Mouse (Mus musculus): Measurements from ENCODE around the gene Car12. TPM values are rescaled to one million over a fixed set of nuclear protein-coding genes. Genes with fewer than 3 reads are reported as not detected.

Gene Car12
- polyA plus RNA-seq, 1 experiment from 2014 or later: 1.1 TPM

- WGBS: 84% methylated on average over 2 of the region's 2 CpGs
- Histone ChIP-seq H3K4me2 (replicated peaks) (no peak overlapping the region), H3K9me3 (no peaks in the 10 kb centered on the region; the same call in 1 of the 2 replicates), H3K27me3 (no peaks in the 10 kb centered on the region), H3K36me3 (no peaks in the 10 kb centered on the region), H3K9ac (replicated peaks) (no peak overlapping the region), H3K4me3 (replicated peaks) (no peak overlapping the region), H3K4me1 (replicated peaks) (no peaks in the 10 kb centered on the region), H3K27ac (no peak overlapping the region)
- no peak for ATAC-seq
Observed at GRCm38 (mm10) chr9:66687713-66688112, 25.8 kb upstream of the Car12 start.

DNA sequence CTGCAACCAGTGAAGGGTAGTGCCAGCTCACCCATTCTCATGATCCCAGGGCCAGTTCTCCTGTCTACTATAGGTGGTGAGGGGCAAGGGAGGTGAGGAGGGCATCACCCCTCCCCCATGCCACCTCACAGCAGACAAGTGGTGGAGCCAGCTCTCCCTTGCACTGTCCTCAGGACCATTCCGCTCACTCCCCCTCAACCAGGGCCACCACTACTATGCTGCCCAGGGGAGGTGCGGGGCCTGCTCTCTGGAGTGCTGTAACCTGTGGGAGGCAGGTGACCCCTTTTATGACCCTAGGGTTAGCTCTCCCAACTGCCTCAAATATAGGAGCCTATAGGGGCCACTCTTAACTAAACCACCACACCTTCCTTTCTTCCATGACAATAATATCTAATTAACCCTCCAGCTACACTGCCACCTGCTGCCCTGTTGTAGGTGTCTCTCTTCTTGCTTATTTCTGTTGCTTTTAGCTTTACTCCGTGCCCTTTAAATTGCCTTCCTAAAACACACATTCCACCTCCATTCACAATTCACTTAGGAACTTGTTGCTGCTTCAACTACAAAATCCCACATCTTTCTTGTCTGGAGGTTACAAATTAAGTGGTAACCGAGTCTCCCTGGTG is 21.7 kb upstream of the Car12 start:
- Histone ChIP-seq H3K4me2 (replicated peaks) (no peak overlapping the region), H3K27ac (no peak overlapping the region), H3K9ac (replicated peaks) (no peak overlapping the region), H3K4me1 (replicated peaks) (no peaks in the 10 kb centered on the region), H3K9me3 (no peaks in the 10 kb centered on the region), H3K27me3 (no peaks in the 10 kb centered on the region), H3K4me3 (replicated peaks) (no peak overlapping the region), H3K36me3 (no peaks in the 10 kb centered on the region)
- ATAC-seq: no peak
- WGBS: 82% methylated on average over 4 of the region's 4 CpGs

GRCm38 (mm10) chr9:66697355-66698140 is 15.9 kb upstream of the Car12 start:
- ATAC-seq: no peak

DNA sequence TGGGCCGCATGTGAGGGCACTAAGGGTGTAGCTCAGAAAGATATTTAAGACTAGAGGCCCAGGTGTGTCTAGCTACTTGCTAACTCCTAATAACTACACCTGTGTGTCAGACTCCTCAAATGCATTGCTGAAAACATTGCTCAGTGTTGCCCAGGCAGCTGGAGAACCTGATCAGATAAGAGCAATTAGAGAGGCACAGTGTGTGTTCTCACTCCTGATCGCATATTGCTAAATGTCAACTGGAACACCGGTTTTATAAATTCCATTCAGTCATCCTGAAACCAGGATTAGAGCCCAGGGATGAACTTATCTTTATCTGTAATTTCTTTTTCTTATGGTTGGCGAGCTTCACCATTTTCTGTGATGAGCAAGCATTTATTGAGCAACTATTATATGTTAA is 13.7 kb upstream of the Car12 start:
- no peak overlapping the region for H3K9ac ChIP-seq (replicated peaks)
- WGBS: 92% methylated on average over 4 of the region's 4 CpGs
- H3K27ac ChIP-seq: no peak overlapping the region
- no peaks in the 10 kb centered on the region for H3K27me3 ChIP-seq
- no peaks in the 10 kb centered on the region for H3K9me3 ChIP-seq
- no peak overlapping the region for H3K4me3 ChIP-seq (replicated peaks)
- no peaks in the 10 kb centered on the region for H3K36me3 ChIP-seq
- peaks cover 6% of the 10 kb centered on the region for H3K4me1 ChIP-seq (replicated peaks)
- no peak overlapping the region for H3K4me2 ChIP-seq (replicated peaks)
- no peak for ATAC-seq

More at GRCm38 (mm10) chr9:66697355-66698140, 15.9 kb upstream of the Car12 start:
- no peak overlapping the region for H3K4me3 ChIP-seq (replicated peaks)
- 81% methylated on average over 7 of the region's 7 CpGs for WGBS
- H3K27me3 ChIP-seq: no peaks in the 10 kb centered on the region
- no peak overlapping the region for H3K27ac ChIP-seq
- H3K4me2 ChIP-seq (replicated peaks): no peak overlapping the region
- H3K9me3 ChIP-seq: no peaks in the 10 kb centered on the region
- H3K36me3 ChIP-seq: no peaks in the 10 kb centered on the region
- H3K4me1 ChIP-seq (replicated peaks): peaks cover 6% of the 10 kb centered on the region
- H3K9ac ChIP-seq (replicated peaks): no peak overlapping the region

DNA sequence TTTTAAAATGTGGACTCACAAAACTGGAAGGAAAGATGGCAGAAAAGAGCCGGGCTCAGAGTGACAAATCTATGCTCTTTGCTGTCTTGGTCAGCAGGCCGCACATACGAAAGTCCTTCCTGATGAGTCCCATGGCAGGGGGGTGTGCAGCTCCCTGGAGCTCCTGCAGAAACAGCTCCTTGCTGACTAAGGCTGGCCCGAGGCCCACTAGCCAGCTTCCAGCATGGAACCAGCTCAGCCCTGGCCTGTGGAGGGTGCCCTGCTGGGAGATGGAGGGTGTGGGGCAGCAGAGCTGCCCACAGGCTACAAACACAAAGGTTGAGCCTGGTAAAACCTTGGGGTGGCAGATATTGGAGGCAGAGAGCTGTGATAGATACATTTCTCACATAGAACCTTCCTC is 10.5 kb upstream of the Car12 start:
- H3K36me3 ChIP-seq: no peaks in the 10 kb centered on the region
- no peak overlapping the region for H3K4me3 ChIP-seq (replicated peaks)
- H3K27me3 ChIP-seq: no peaks in the 10 kb centered on the region
- no peaks in the 10 kb centered on the region for H3K9me3 ChIP-seq
- peaks cover 8% of the 10 kb centered on the region for H3K4me1 ChIP-seq (replicated peaks)
- no peak overlapping the region for H3K9ac ChIP-seq (replicated peaks)
- ATAC-seq: no peak
- H3K4me2 ChIP-seq (replicated peaks): no peak overlapping the region
- H3K27ac ChIP-seq: no peak overlapping the region
- 87% methylated on average over 4 of the region's 4 CpGs for WGBS

DNA sequence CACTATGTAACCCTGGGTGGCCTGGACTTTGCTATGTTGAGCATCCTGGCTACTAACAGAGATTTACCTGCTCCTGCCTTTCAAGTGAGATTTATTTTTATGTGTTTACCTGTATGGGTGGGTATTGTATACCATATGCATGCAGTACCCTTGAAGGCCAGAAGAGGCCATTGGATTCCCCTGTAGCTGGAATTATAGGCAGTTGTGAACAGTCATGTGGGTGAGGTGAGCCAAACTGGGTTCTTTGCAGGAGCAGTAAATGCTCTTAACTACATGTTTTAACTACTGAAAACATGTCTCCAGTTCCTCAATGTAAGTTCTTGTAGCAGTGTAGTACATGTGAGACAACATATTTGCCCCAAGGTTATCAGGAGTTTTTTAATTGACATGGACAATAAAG is 8.1 kb upstream of the Car12 start:
- Histone ChIP-seq H3K27me3 (peaks cover 7% of the 10 kb centered on the region; the same call in 1 of the 2 replicates), H3K4me2 (replicated peaks) (no peak overlapping the region), H3K27ac (no peak overlapping the region), H3K9ac (replicated peaks) (no peak overlapping the region), H3K9me3 (no peaks in the 10 kb centered on the region), H3K4me1 (replicated peaks) (peaks cover 22% of the 10 kb centered on the region), H3K4me3 (replicated peaks) (no peak overlapping the region), H3K36me3 (no peaks in the 10 kb centered on the region)
- ATAC-seq: no peak

GRCm38 (mm10) chr9:66705766-66706165 is 7.7 kb upstream of the Car12 start:
- Histone ChIP-seq H3K4me3 (replicated peaks) (no peak overlapping the region), H3K27me3 (peaks cover 7% of the 10 kb centered on the region; the same call in 1 of the 2 replicates), H3K4me2 (replicated peaks) (no peak overlapping the region), H3K9me3 (no peaks in the 10 kb centered on the region), H3K27ac (no peak overlapping the region), H3K9ac (replicated peaks) (no peak overlapping the region), H3K4me1 (replicated peaks) (peaks cover 22% of the 10 kb centered on the region), H3K36me3 (no peaks in the 10 kb centered on the region)
- 56% methylated on average over 2 of the region's 2 CpGs for WGBS
- no peak for ATAC-seq

DNA sequence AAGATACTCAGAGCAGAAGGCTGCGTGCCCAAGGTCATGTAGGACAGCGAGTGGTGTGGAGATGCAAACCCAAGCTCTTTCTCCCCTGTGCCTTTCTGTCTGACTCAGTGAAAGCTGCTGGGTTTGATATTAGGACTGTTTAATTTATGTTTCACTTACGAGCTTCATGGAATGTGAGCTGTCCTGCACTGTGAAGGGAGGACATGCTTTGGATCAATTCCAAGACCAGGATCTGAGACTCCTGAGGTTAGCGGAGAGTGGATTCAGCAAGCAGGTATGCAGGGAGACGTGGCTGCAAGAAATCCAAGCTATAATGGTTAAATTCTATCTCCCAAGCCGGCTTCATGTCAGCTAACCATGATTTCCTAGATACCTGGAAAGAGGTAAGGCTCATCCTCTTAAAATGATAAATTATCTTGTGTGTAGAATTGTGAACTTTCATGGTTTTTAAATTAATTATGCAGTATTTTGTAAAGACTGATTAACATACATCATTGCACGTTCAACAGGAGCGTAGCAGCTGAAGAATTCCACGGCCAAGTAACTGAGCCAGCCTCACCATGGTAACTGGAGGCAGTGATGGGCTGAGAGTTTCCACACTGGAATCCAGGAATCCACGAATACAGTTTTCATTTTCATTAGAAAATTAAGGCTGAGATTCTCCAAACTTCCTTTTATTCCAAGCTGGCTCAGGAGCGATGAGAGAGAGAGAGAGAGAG is 5.3 kb upstream of the Car12 start:
- H3K27me3 ChIP-seq: peaks cover 20% of the 10 kb centered on the region
- H3K9ac ChIP-seq (replicated peaks): no peak overlapping the region
- no peaks in the 10 kb centered on the region for H3K36me3 ChIP-seq
- no peak for ATAC-seq
- H3K27ac ChIP-seq: no peak overlapping the region
- H3K4me2 ChIP-seq (replicated peaks): no peak overlapping the region
- WGBS: 49% methylated on average over 11 of the region's 11 CpGs
- H3K4me3 ChIP-seq (replicated peaks): no peak overlapping the region
- no peaks in the 10 kb centered on the region for H3K9me3 ChIP-seq
- H3K4me1 ChIP-seq (replicated peaks): peaks cover 16% of the 10 kb centered on the region

- H3K4me3 ChIP-seq (replicated peaks): no peak overlapping the region
- no peak for ATAC-seq
- WGBS: 59% methylated on average over 12 of the region's 12 CpGs
- peaks cover 23% of the 10 kb centered on the region for H3K4me1 ChIP-seq (replicated peaks)
- H3K9ac ChIP-seq (replicated peaks): no peak overlapping the region
- H3K4me2 ChIP-seq (replicated peaks): no peak overlapping the region
- no peaks in the 10 kb centered on the region for H3K9me3 ChIP-seq
- H3K27me3 ChIP-seq: peaks cover 24% of the 10 kb centered on the region
- no peaks in the 10 kb centered on the region for H3K36me3 ChIP-seq
- H3K27ac ChIP-seq: no peak overlapping the region
Observed at GRCm38 (mm10) chr9:66708816-66709555, 4.5 kb upstream of the Car12 start.

GRCm38 (mm10) chr9:66710626-66711025 is 2.9 kb upstream of the Car12 start:
- ATAC-seq: no peak
- no peak overlapping the region for H3K4me2 ChIP-seq (replicated peaks)
- peaks cover 41% of the 10 kb centered on the region for H3K27me3 ChIP-seq
- 83% methylated on average over 6 of the region's 6 CpGs for WGBS
- H3K4me1 ChIP-seq (replicated peaks): peaks cover 31% of the 10 kb centered on the region
- H3K27ac ChIP-seq: no peak overlapping the region
- no peaks in the 10 kb centered on the region for H3K9me3 ChIP-seq
- no peaks in the 10 kb centered on the region for H3K36me3 ChIP-seq
- no peak overlapping the region for H3K9ac ChIP-seq (replicated peaks)
- H3K4me3 ChIP-seq (replicated peaks): no peak overlapping the region

- Histone ChIP-seq H3K4me2 (replicated peaks) (peak overlapping the region; percentile 69), H3K36me3 (no peaks in the 10 kb centered on the region), H3K9ac (replicated peaks) (no peak overlapping the region; the same call in 1 of the 2 replicates), H3K27me3 (peaks cover 45% of the 10 kb centered on the region), H3K4me3 (replicated peaks) (peak overlapping the region; percentile 43), H3K9me3 (no peaks in the 10 kb centered on the region), H3K4me1 (replicated peaks) (peaks cover 18% of the 10 kb centered on the region), H3K27ac (no peak overlapping the region)
- WGBS: 12% methylated on average over 12 of the region's 12 CpGs
- ATAC-seq: 0 out of 2 replicates have a peak, but pooled peaks have one; percentile 17
Observed at GRCm38 (mm10) chr9:66714022-66714515, 583 bp downstream of the Car12 start.
